Mouse (Mus musculus): ENCODE measurements at regions not wholly inside any gene's neighbourhood (a gene's known extent, or its start where the extent isn't known, plus 50 kb on each side); places are given as distances from the start of the nearest gene placed in this dataset.
A peak's percentile ranks its signal among the peaks of the same experiment; 100 is the strongest.

DNA sequence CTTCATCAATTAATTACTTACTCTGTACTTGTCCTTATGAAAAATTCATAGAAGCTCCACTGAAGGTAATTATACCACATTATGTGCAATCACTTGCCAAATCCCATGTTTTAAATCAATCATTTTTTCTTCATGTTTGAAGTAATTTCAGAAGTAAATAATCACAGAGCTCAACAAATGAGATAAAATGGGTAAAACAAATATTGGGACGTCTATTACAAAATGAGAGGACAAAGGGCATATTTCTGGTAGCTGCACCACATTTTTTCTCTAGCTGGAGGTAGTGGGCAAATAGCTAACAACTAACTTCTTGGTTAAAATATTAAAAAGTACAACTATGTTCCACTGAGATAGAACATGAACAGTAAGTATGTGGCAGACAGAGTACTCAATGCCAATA is 681.3 kb upstream of the Pot1a start:
- Histone ChIP-seq H3K4me1 (ENCODE audit: control insufficient read depth, insufficient read depth, low read length) (no peaks in the 10 kb centered on the region), H3K4me3 (ENCODE audit: low read depth, low read length) (no peak overlapping the region), H3K36me3 (ENCODE audit: control insufficient read depth, insufficient read depth, low read length) (no peaks in the 10 kb centered on the region), H3K4me2 (ENCODE audit: low read depth) (no peak overlapping the region), H3K9ac (ENCODE audit: low read length) (no peak overlapping the region), H3K27me3 (ENCODE audit: control insufficient read depth, insufficient read depth, low read length) (no peaks in the 10 kb centered on the region), H3K9me3 (ENCODE audit: control insufficient read depth, low read length) (no peaks in the 10 kb centered on the region), H3K27ac (ENCODE audit: low read depth, low read length) (no peak overlapping the region)
- DNase-seq (ENCODE audit: low spot score), result no peak
- WGBS, result 80% methylated on average over 1 of the region's 1 CpGs
- ATAC-seq (ENCODE audit: insufficient read depth, low FRiP score, low TSS enrichment), result no peak

DNA sequence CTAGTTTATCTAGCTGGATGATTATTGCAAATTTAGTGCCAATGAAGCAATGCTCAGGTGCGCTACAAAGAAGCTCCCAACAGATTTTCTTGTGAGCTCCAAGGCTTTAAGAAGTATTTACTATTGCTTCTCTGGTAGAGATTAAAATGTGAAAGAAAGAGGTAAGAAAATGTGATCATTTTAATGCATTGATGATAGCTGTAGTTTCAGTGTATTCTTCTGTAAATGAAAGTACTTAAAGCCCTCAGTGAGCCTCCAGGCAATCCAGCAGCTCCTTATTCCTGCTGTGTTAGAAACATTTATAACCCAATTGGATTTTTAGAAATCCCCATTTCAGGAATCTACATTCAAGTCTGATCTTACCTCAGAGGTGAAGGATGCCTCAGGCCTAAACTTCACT is 675.4 kb upstream of the Pot1a start:
- DNase-seq (ENCODE audit: low spot score) (no peak), ATAC-seq (ENCODE audit: insufficient read depth, low FRiP score, low TSS enrichment) (no peak)
- 84% methylated on average over 1 of the region's 1 CpGs for WGBS
- H3K36me3 ChIP-seq (ENCODE audit: control insufficient read depth, insufficient read depth, low read length), result no peaks in the 10 kb centered on the region
- H3K4me2 ChIP-seq (ENCODE audit: low read depth), result no peak overlapping the region
- no peak overlapping the region for H3K27ac ChIP-seq (ENCODE audit: low read depth, low read length)
- H3K27me3 ChIP-seq (ENCODE audit: control insufficient read depth, insufficient read depth, low read length), result no peaks in the 10 kb centered on the region
- no peaks in the 10 kb centered on the region for H3K9me3 ChIP-seq (ENCODE audit: control insufficient read depth, low read length)
- H3K4me3 ChIP-seq (ENCODE audit: low read depth, low read length), result no peak overlapping the region
- no peak overlapping the region for H3K9ac ChIP-seq (ENCODE audit: low read length)
- H3K4me1 ChIP-seq (ENCODE audit: control insufficient read depth, insufficient read depth, low read length), result no peaks in the 10 kb centered on the region

DNA sequence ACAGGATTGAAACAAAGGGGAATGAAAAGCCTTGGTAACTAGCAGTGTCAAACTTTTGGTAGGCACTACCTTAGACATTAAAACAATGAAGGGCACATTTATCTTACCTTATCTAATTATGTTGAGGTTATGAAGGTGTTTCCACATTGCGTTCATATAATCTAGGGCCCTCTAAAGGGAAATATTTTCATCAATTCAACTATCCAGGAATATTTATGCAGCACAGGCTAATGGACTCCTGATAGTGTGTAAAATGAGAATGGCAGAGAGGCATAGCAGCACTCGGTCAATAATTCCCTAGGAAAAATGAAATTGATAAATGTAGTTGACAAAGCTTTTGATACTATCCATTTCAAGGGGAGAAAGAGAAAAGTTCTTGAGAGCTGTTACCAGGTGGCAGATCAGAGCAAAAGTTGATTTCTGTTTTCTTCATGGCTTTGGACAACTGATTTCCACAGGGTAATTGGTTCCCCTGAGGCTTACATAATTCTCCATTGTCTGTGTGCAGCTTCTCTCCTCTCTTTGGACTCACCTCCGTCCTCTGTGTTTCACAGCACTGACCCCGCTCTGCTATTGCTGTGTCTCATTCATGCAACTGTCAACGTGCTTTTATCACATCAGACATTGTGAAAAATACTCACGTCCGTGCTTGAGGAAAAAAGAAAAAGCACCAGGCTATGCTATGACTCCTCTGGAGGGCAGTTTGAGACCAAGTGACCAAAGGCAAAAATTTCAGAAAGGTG is 632.3 kb upstream of the Pot1a start:
- H3K4me1 ChIP-seq (ENCODE audit: control insufficient read depth, insufficient read depth, low read length), result no peaks in the 10 kb centered on the region
- H3K9me3 ChIP-seq (ENCODE audit: control insufficient read depth, low read length), result no peaks in the 10 kb centered on the region
- H3K27me3 ChIP-seq (ENCODE audit: control insufficient read depth, insufficient read depth, low read length), result no peaks in the 10 kb centered on the region
- DNase-seq (ENCODE audit: low spot score) (peak; percentile 14), ATAC-seq (ENCODE audit: insufficient read depth, low FRiP score, low TSS enrichment) (peak; percentile 49)
- no peak overlapping the region for H3K4me3 ChIP-seq (ENCODE audit: low read depth, low read length)
- WGBS, result 47% methylated on average over 7 of the region's 7 CpGs
- no peak overlapping the region for H3K9ac ChIP-seq (ENCODE audit: low read length)
- H3K27ac ChIP-seq (ENCODE audit: low read depth, low read length), result no peak overlapping the region
- H3K4me2 ChIP-seq (ENCODE audit: low read depth), result no peak overlapping the region
- H3K36me3 ChIP-seq (ENCODE audit: control insufficient read depth, insufficient read depth, low read length), result no peaks in the 10 kb centered on the region

DNA sequence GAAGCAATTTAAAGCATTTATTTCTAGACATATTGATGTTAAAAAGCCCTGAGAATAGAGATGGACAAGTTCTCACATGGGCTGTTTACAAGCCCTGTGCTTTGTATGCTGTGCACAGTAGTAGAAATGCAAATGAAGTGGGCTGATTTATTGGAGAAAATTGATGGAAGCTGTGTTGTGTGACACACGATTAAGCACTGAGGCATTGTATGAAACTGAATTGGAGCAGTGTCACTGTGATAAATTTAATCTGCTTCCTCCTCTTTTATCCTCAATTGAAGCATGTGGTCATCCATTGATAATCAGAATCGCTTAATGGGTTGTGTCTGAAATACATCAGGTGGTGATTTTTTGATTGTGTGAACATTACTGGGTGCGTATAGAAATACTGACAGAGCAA is 631.4 kb upstream of the Pot1a start:
- H3K9ac ChIP-seq (ENCODE audit: low read length), result no peak overlapping the region
- H3K27ac ChIP-seq (ENCODE audit: low read depth, low read length), result no peak overlapping the region
- DNase-seq (ENCODE audit: low spot score) (peak; percentile 40), ATAC-seq (ENCODE audit: insufficient read depth, low FRiP score, low TSS enrichment) (peak; percentile 96)
- 40% methylated on average over 3 of the region's 3 CpGs for WGBS
- no peaks in the 10 kb centered on the region for H3K4me1 ChIP-seq (ENCODE audit: control insufficient read depth, insufficient read depth, low read length)
- H3K4me3 ChIP-seq (ENCODE audit: low read depth, low read length), result no peak overlapping the region
- H3K27me3 ChIP-seq (ENCODE audit: control insufficient read depth, insufficient read depth, low read length), result no peaks in the 10 kb centered on the region
- no peaks in the 10 kb centered on the region for H3K9me3 ChIP-seq (ENCODE audit: control insufficient read depth, low read length)
- H3K36me3 ChIP-seq (ENCODE audit: control insufficient read depth, insufficient read depth, low read length), result no peaks in the 10 kb centered on the region
- no peak overlapping the region for H3K4me2 ChIP-seq (ENCODE audit: low read depth)
